Mouse (Mus musculus): ENCODE results near the gene Fam107b. TPM values are rescaled to one million over a fixed set of nuclear protein-coding genes. Genes with fewer than 3 reads are reported as not detected.
A peak's percentile ranks its signal among the peaks of the same experiment; 100 is the strongest.
"Not testable (repeated sequence)": the region's sequence is repeated elsewhere in the genome, so short reads cannot be mapped to it uniquely, and the experiment has no call there.

Fam107b gene
- total RNA-seq, 2 experiments from 2014 or later = 6.7 to 7.5 TPM

GRCm38 (mm10) chr2:3707236-3707635, 136.9 kb downstream of the Fam107b start:
- DNase-seq = no peak
- intact Hi-C loops (cut with DNase I) = no loop called here

GRCm38 (mm10) chr2:3708621-3709020, 138.3 kb downstream of the Fam107b start:
- intact Hi-C loops (cut with DNase I) = no loop called here
- no peak for DNase-seq

- intact Hi-C loops (cut with DNase I) = loop anchor here (10.0 kb wide), 1 partner anchor 55 kb away; no protein-coding TSS in a partner anchor
- DNase-seq = no peak
These were observed 139.6 kb downstream of the Fam107b start for GRCm38 (mm10) chr2:3709882-3710281.

- DNase-seq = no peak
- intact Hi-C loops (cut with DNase I) = loop anchor here (10.0 kb wide), 1 partner anchor 54 kb away; no protein-coding TSS in a partner anchor
These were observed 140.2 kb downstream of the Fam107b start for GRCm38 (mm10) chr2:3710521-3710920.

GRCm38 (mm10) chr2:3712369-3713042, 142.2 kb downstream of the Fam107b start:
- intact Hi-C loops (cut with DNase I) = loop anchor here (10.0 kb wide), 1 partner anchor 52 kb away; no protein-coding TSS in a partner anchor
- DNase-seq = no peak

GRCm38 (mm10) chr2:3713212-3713681, 143.0 kb downstream of the Fam107b start:
- DNase-seq = peak; percentile 94 to 97
- intact Hi-C loops (cut with DNase I) = loop anchor here (10.0 kb wide), 1 partner anchor 52 kb away; no protein-coding TSS in a partner anchor

- peak; percentile 46 to 49 for DNase-seq
- intact Hi-C loops (cut with DNase I) = loop anchor here (10.0 kb wide), 1 partner anchor 51 kb away; no protein-coding TSS in a partner anchor
These were observed 143.5 kb downstream of the Fam107b start for GRCm38 (mm10) chr2:3713682-3714361.

- no peak for DNase-seq
These were observed 144.2 kb downstream of the Fam107b start for GRCm38 (mm10) chr2:3714511-3714910.

GRCm38 (mm10) chr2:3715424-3715823, 145.1 kb downstream of the Fam107b start:
- intact Hi-C loops (cut with DNase I) = loop anchor here (10.0 kb wide), 1 partner anchor 49 kb away; no protein-coding TSS in a partner anchor
- DNase-seq = no peak

More at GRCm38 (mm10) chr2:3714511-3714910, 144.2 kb downstream of the Fam107b start:
- intact Hi-C loops (cut with DNase I) = loop anchor here (10.0 kb wide), 1 partner anchor 50 kb away; no protein-coding TSS in a partner anchor

- intact Hi-C loops (cut with DNase I) = loop anchor here (10.0 kb wide), 1 partner anchor 48 kb away; no protein-coding TSS in a partner anchor
- no peak for DNase-seq
These were observed 147.0 kb downstream of the Fam107b start for GRCm38 (mm10) chr2:3717268-3717667.

GRCm38 (mm10) chr2:3717847-3718246, 147.6 kb downstream of the Fam107b start:
- no peak for DNase-seq
- intact Hi-C loops (cut with DNase I) = loop anchor here (10.0 kb wide), 1 partner anchor 47 kb away; no protein-coding TSS in a partner anchor

- DNase-seq = not testable (repeated sequence)
- intact Hi-C loops (cut with DNase I) = loop anchor here (10.0 kb wide), 1 partner anchor 45 kb away; no protein-coding TSS in a partner anchor
These were observed 149.3 kb downstream of the Fam107b start for GRCm38 (mm10) chr2:3719436-3720121.

GRCm38 (mm10) chr2:3721107-3721506, 150.8 kb downstream of the Fam107b start:
- intact Hi-C loops (cut with DNase I) = no loop called here
- no peak for DNase-seq

GRCm38 (mm10) chr2:3721974-3722373, 151.7 kb downstream of the Fam107b start:
- intact Hi-C loops (cut with DNase I) = no loop called here
- DNase-seq = no peak

GRCm38 (mm10) chr2:3723391-3724106, 153.3 kb downstream of the Fam107b start:
- no peak for DNase-seq
- intact Hi-C loops (cut with DNase I) = no loop called here

GRCm38 (mm10) chr2:3726501-3727078, 156.3 kb downstream of the Fam107b start:
- intact Hi-C loops (cut with DNase I) = no loop called here
- DNase-seq = peak in 1 of 2 experiments; percentile 33

- DNase-seq = no peak
- intact Hi-C loops (cut with DNase I) = no loop called here
These were observed 157.1 kb downstream of the Fam107b start for GRCm38 (mm10) chr2:3727225-3727930.

- intact Hi-C loops (cut with DNase I) = no loop called here
- DNase-seq = no peak
These were observed 157.8 kb downstream of the Fam107b start for GRCm38 (mm10) chr2:3728090-3728489.

GRCm38 (mm10) chr2:3729586-3729985, 159.3 kb downstream of the Fam107b start:
- intact Hi-C loops (cut with DNase I) = no loop called here
- no peak for DNase-seq

All from heart, postnatal 36 days (tissue).